Mouse (Mus musculus): ENCODE data around the gene Xpnpep1. TPM values are rescaled to one million over a fixed set of nuclear protein-coding genes. Genes with fewer than 3 reads are reported as not detected.

Xpnpep1 gene
- 181 and 185 TPM in 2 replicates for polyA plus RNA-seq (2011; ENCODE audit: insufficient read depth, insufficient read length, low read depth, missing spikeins)

DNA sequence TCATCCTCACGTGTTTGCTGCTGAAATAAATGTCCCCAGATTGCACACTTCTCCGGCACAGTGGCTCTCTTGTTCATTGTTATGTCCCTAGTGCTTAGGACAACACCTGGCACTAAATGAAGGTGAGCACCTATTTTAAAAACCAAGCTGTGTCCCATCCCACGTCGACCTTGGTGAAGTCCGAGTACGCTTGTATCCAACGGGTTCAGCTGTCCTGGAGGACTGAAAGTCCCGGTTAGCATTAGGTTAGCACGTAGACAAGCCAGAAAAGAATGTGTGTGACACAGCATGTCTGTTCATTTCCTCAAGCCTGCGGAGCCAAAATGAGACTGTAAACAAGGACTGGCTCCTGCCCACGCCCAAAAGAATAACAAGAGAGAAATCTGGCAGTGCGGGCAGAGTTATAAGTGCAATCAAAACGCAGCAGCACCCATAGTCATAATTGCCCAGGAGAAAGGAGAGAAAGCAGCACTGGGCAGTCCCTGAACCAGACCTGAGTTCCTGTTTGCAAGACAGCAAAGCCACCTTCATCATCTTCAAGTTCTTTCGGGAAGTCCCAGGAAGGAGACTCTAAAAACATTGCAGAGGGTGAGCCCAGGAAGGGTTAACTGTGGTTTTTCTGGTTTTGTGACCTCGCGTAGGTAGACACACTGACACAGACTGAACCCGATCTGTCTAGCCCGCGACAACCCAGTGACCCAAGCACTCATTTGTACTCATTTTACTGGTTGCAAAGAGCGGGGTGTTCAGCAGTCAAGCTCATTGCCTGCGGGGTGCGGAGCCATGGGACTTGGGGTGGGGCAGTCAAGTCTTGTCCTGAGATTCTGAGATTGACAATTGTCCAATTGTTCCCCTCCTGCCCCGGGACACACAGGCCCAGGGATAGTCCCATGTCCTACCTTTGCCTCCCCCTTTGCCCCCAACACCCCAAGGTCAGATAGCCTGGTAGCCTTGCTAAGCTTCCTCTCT lies at the start of gene Xpnpep1:
Gene Xpnpep1 (minus strand): TSS at position 51 of the 969 bp plus-strand sequence.
- TF ChIP-seq EP300 (IDR thresholded peaks at IDR 0.05; ENCODE audit: insufficient read depth, low read depth, low read length) = peak; percentile 94
- TF ChIP-seq CTCF (IDR thresholded peaks at IDR 0.05; ENCODE audit: low read depth, low read length) = no peak
- Histone ChIP-seq H3K36me3 (ENCODE audit: control insufficient read depth, insufficient read depth, low read length, poor library complexity, severe bottlenecking) (peaks cover 3% of the 10 kb centered on the region; the same call in 1 of the 2 replicates), H3K27ac (ENCODE audit: insufficient read depth, low read length) (peak within 1 kb of the TSS; percentile 53), H3K4me1 (ENCODE audit: control insufficient read depth, insufficient read depth, low read length) (peaks cover 7% of the 10 kb centered on the region), H3K27me3 (ENCODE audit: control insufficient read depth, insufficient read depth, low read length, poor library complexity, severe bottlenecking) (no peaks in the 10 kb centered on the region), H3K9ac (ENCODE audit: low read depth, poor library complexity, severe bottlenecking) (no peak within 1 kb of the TSS), H3K4me3 (ENCODE audit: low read depth, low read length) (no peak within 1 kb of the TSS), H3K9me3 (replicated peaks; ENCODE audit: control insufficient read depth, insufficient read depth, low read length, poor library complexity, severe bottlenecking) (no peaks in the 10 kb centered on the region)

- no peak for TF ChIP-seq CTCF (IDR thresholded peaks at IDR 0.05; ENCODE audit: low read depth, low read length)
- no peaks in the 10 kb centered on the region for H3K36me3 ChIP-seq (ENCODE audit: control insufficient read depth, insufficient read depth, low read length, poor library complexity, severe bottlenecking)
- H3K4me1 ChIP-seq (ENCODE audit: control insufficient read depth, insufficient read depth, low read length) = no peaks in the 10 kb centered on the region
- H3K9ac ChIP-seq (ENCODE audit: low read depth, poor library complexity, severe bottlenecking) = peak overlapping the region; percentile 13; the same call in 1 of the 2 replicates
- H3K4me3 ChIP-seq (ENCODE audit: low read depth, low read length) = peak overlapping the region; percentile 30
- H3K27ac ChIP-seq (ENCODE audit: insufficient read depth, low read length) = no peak overlapping the region
- H3K27me3 ChIP-seq (ENCODE audit: control insufficient read depth, insufficient read depth, low read length, poor library complexity, severe bottlenecking) = no peaks in the 10 kb centered on the region
- H3K9me3 ChIP-seq (replicated peaks; ENCODE audit: control insufficient read depth, insufficient read depth, low read length, poor library complexity, severe bottlenecking) = no peaks in the 10 kb centered on the region
Measured at GRCm38 (mm10) chr19:53087268-53088143, 47.5 kb upstream of the Xpnpep1 start.

DNA sequence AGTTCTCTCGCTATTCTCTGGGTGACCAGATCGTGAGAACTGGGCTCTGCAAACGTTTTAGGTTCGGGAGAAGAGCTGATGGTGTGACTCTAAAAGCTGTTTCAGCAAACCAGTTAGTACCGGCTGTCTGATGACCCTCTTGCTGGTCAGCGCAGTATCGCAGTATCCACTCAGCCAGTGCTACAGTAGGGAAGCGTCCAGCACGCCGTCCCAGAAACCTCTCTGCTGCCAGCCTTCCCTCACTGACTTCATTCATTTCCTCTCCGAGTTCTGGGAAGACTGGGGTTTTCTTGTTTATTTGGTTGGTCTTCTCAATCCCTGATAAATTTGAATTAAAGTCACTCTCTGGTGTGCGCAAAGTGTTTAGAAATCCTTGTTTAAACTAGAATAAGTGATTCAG lies 46.8 kb upstream of the Xpnpep1 start:
- TF ChIP-seq CTCF (IDR thresholded peaks at IDR 0.05; ENCODE audit: low read depth, low read length) (no peak), POLR2A (IDR thresholded peaks at IDR 0.05; ENCODE audit: insufficient read depth, low read length) (no peak), EP300 (IDR thresholded peaks at IDR 0.05; ENCODE audit: insufficient read depth, low read depth, low read length) (no peak)
- Histone ChIP-seq H3K27ac (ENCODE audit: insufficient read depth, low read length) (no peak overlapping the region), H3K4me3 (ENCODE audit: low read depth, low read length) (no peak overlapping the region), H3K4me1 (ENCODE audit: control insufficient read depth, insufficient read depth, low read length) (no peaks in the 10 kb centered on the region), H3K9ac (ENCODE audit: low read depth, poor library complexity, severe bottlenecking) (peak overlapping the region; percentile 13; the same call in 1 of the 2 replicates), H3K9me3 (replicated peaks; ENCODE audit: control insufficient read depth, insufficient read depth, low read length, poor library complexity, severe bottlenecking) (no peaks in the 10 kb centered on the region), H3K36me3 (ENCODE audit: control insufficient read depth, insufficient read depth, low read length, poor library complexity, severe bottlenecking) (no peaks in the 10 kb centered on the region), H3K27me3 (ENCODE audit: control insufficient read depth, insufficient read depth, low read length, poor library complexity, severe bottlenecking) (no peaks in the 10 kb centered on the region)

GRCm38 (mm10) chr19:53084735-53085134 lies 44.7 kb upstream of the Xpnpep1 start:
- Histone ChIP-seq H3K9me3 (replicated peaks; ENCODE audit: control insufficient read depth, insufficient read depth, low read length, poor library complexity, severe bottlenecking) (no peaks in the 10 kb centered on the region), H3K27me3 (ENCODE audit: control insufficient read depth, insufficient read depth, low read length, poor library complexity, severe bottlenecking) (no peaks in the 10 kb centered on the region), H3K4me1 (ENCODE audit: control insufficient read depth, insufficient read depth, low read length) (peaks cover 4% of the 10 kb centered on the region), H3K27ac (ENCODE audit: insufficient read depth, low read length) (no peak overlapping the region), H3K4me3 (ENCODE audit: low read depth, low read length) (no peak overlapping the region), H3K36me3 (ENCODE audit: control insufficient read depth, insufficient read depth, low read length, poor library complexity, severe bottlenecking) (no peaks in the 10 kb centered on the region), H3K9ac (ENCODE audit: low read depth, poor library complexity, severe bottlenecking) (no peak overlapping the region)
- TF ChIP-seq CTCF (IDR thresholded peaks at IDR 0.05; ENCODE audit: low read depth, low read length) (no peak), EP300 (IDR thresholded peaks at IDR 0.05; ENCODE audit: insufficient read depth, low read depth, low read length) (no peak), POLR2A (IDR thresholded peaks at IDR 0.05; ENCODE audit: insufficient read depth, low read length) (no peak)

- Histone ChIP-seq H3K9me3 (replicated peaks; ENCODE audit: control insufficient read depth, insufficient read depth, low read length, poor library complexity, severe bottlenecking) (no peaks in the 10 kb centered on the region), H3K27me3 (ENCODE audit: control insufficient read depth, insufficient read depth, low read length, poor library complexity, severe bottlenecking) (no peaks in the 10 kb centered on the region), H3K4me3 (ENCODE audit: low read depth, low read length) (no peak overlapping the region), H3K4me1 (ENCODE audit: control insufficient read depth, insufficient read depth, low read length) (peaks cover 4% of the 10 kb centered on the region), H3K27ac (ENCODE audit: insufficient read depth, low read length) (no peak overlapping the region), H3K36me3 (ENCODE audit: control insufficient read depth, insufficient read depth, low read length, poor library complexity, severe bottlenecking) (no peaks in the 10 kb centered on the region), H3K9ac (ENCODE audit: low read depth, poor library complexity, severe bottlenecking) (no peak overlapping the region)
- no peak for TF ChIP-seq POLR2A (IDR thresholded peaks at IDR 0.05; ENCODE audit: insufficient read depth, low read length)
- no peak for TF ChIP-seq EP300 (IDR thresholded peaks at IDR 0.05; ENCODE audit: insufficient read depth, low read depth, low read length)
- TF ChIP-seq CTCF (IDR thresholded peaks at IDR 0.05; ENCODE audit: low read depth, low read length) = no peak
Measured at GRCm38 (mm10) chr19:53082862-53083261, 42.8 kb upstream of the Xpnpep1 start.

All from ES-Bruce4 (cell line).